Mouse (Mus musculus): ENCODE measurements around the gene 5031439G07Rik. TPM values are rescaled to one million over a fixed set of nuclear protein-coding genes. Genes with fewer than 3 reads are reported as not detected.
"Not testable (repeated sequence)": the region's sequence is repeated elsewhere in the genome, so short reads cannot be mapped to it uniquely, and the experiment has no call there.

Gene 5031439G07Rik
- 8.7 and 9.2 TPM in 2 replicates for polyA plus RNA-seq (2015; fragmentation: Nextera tagmentation; extraction: Ambion mirVana)

- peak; percentile 85 for ATAC-seq (ENCODE audit: insufficient number of reproducible peaks, insufficient read depth, low FRiP score, low TSS enrichment, low read depth)
- peak within 1 kb of the TSS; percentile 87 for H3K4me3 ChIP-seq
- H3K9me3 ChIP-seq, result no peaks in the 10 kb centered on the region
- peaks cover 27% of the 10 kb centered on the region for H3K4me1 ChIP-seq
- 0 out of 2 replicates have a peak, but pooled peaks cover 2% of the 10 kb centered on the region for H3K27me3 ChIP-seq
- peak within 1 kb of the TSS; percentile 93 for H3K4me2 ChIP-seq
- H3K27ac ChIP-seq, result peak within 1 kb of the TSS; percentile 33; the same call in 1 of the 2 replicates
- no peaks in the 10 kb centered on the region for H3K36me3 ChIP-seq
- under 1% methylated on average over 51 of the region's 59 CpGs for WGBS
- H3K9ac ChIP-seq, result peak within 1 kb of the TSS; percentile 90
These were observed at the start of gene 5031439G07Rik for GRCm38 (mm10) chr15:84987874-84988825. Gene 5031439G07Rik, minus strand, starts transcription at chr15:84988551.

GRCm38 (mm10) chr15:85037343-85037690 is 49.0 kb upstream of the 5031439G07Rik start:
- H3K4me1 ChIP-seq, result peaks cover 26% of the 10 kb centered on the region
- H3K27ac ChIP-seq, result no peak overlapping the region; the same call in 1 of the 2 replicates
- peak overlapping the region; percentile 74 for H3K4me3 ChIP-seq
- H3K9ac ChIP-seq, result peak overlapping the region; percentile 88
- H3K9me3 ChIP-seq, result no peaks in the 10 kb centered on the region
- no peaks in the 10 kb centered on the region for H3K36me3 ChIP-seq
- 5% methylated on average over 8 of the region's 8 CpGs for WGBS
- peak overlapping the region; percentile 90 for H3K4me2 ChIP-seq
- peaks cover 6% of the 10 kb centered on the region; the same call in 1 of the 2 replicates for H3K27me3 ChIP-seq
- ATAC-seq (ENCODE audit: insufficient number of reproducible peaks, insufficient read depth, low FRiP score, low TSS enrichment, low read depth), result no peak

GRCm38 (mm10) chr15:85036566-85037342 is 48.4 kb upstream of the 5031439G07Rik start:
- Histone ChIP-seq H3K9me3 (no peaks in the 10 kb centered on the region), H3K27me3 (peaks cover 6% of the 10 kb centered on the region; the same call in 1 of the 2 replicates), H3K36me3 (no peaks in the 10 kb centered on the region), H3K27ac (no peak overlapping the region; the same call in 1 of the 2 replicates), H3K4me2 (peak overlapping the region; percentile 90), H3K9ac (peak overlapping the region; percentile 88), H3K4me3 (peak overlapping the region; percentile 74), H3K4me1 (peaks cover 20% of the 10 kb centered on the region)
- WGBS, result under 1% methylated on average over 75 of the region's 75 CpGs
- ATAC-seq (ENCODE audit: insufficient number of reproducible peaks, insufficient read depth, low FRiP score, low TSS enrichment, low read depth), result peak; percentile 88

GRCm38 (mm10) chr15:85033916-85034315 is 45.6 kb upstream of the 5031439G07Rik start:
- WGBS, result 24% methylated on average over 7 of the region's 7 CpGs
- H3K27ac ChIP-seq; ATAC-seq (ENCODE audit: insufficient number of reproducible peaks, insufficient read depth, low FRiP score, low TSS enrichment, low read depth): not testable (repeated sequence)

GRCm38 (mm10) chr15:85031866-85032265 is 43.5 kb upstream of the 5031439G07Rik start:
- H3K4me2 ChIP-seq, result no peak overlapping the region
- no peak for ATAC-seq (ENCODE audit: insufficient number of reproducible peaks, insufficient read depth, low FRiP score, low TSS enrichment, low read depth)
- H3K36me3 ChIP-seq, result no peaks in the 10 kb centered on the region
- WGBS, result 77% methylated on average over 3 of the region's 3 CpGs
- no peaks in the 10 kb centered on the region for H3K9me3 ChIP-seq
- H3K4me3 ChIP-seq, result no peak overlapping the region
- H3K4me1 ChIP-seq, result peaks cover 3% of the 10 kb centered on the region; the same call in 1 of the 2 replicates
- H3K27ac ChIP-seq, result no peak overlapping the region
- H3K9ac ChIP-seq, result no peak overlapping the region
- peaks cover 9% of the 10 kb centered on the region; the same call in 1 of the 2 replicates for H3K27me3 ChIP-seq

More at GRCm38 (mm10) chr15:85033916-85034315, 45.6 kb upstream of the 5031439G07Rik start:
- H3K9ac ChIP-seq, H3K9me3 ChIP-seq, H3K4me3 ChIP-seq, H3K4me2 ChIP-seq, H3K36me3 ChIP-seq, H3K27me3 ChIP-seq: not testable (repeated sequence)
- H3K4me1 ChIP-seq, result peaks cover 15% of the 10 kb centered on the region

GRCm38 (mm10) chr15:85030643-85031042 is 42.3 kb upstream of the 5031439G07Rik start:
- H3K36me3 ChIP-seq; H3K27me3 ChIP-seq; H3K4me1 ChIP-seq; H3K9me3 ChIP-seq; H3K9ac ChIP-seq; H3K27ac ChIP-seq; H3K4me2 ChIP-seq; ATAC-seq (ENCODE audit: insufficient number of reproducible peaks, insufficient read depth, low FRiP score, low TSS enrichment, low read depth); H3K4me3 ChIP-seq: not testable (repeated sequence)
- WGBS, result 79% methylated on average over 1 of the region's 1 CpGs

- not testable (repeated sequence) for H3K4me1 ChIP-seq, H3K9me3 ChIP-seq
These were observed 40.3 kb upstream of the 5031439G07Rik start, which contains the start of gene Fam118a for GRCm38 (mm10) chr15:85028648-85029047. Gene Fam118a, plus strand, starts transcription at chr15:85028948.

GRCm38 (mm10) chr15:85027740-85028139 is 39.4 kb upstream of the 5031439G07Rik start:
- Histone ChIP-seq H3K9ac (no peak overlapping the region), H3K4me3 (no peak overlapping the region), H3K9me3 (no peaks in the 10 kb centered on the region), H3K27ac (no peak overlapping the region), H3K4me2 (no peak overlapping the region), H3K27me3 (0 out of 2 replicates have a peak, but pooled peaks cover 3% of the 10 kb centered on the region), H3K36me3 (no peaks in the 10 kb centered on the region), H3K4me1 (no peaks in the 10 kb centered on the region)
- no peak for ATAC-seq (ENCODE audit: insufficient number of reproducible peaks, insufficient read depth, low FRiP score, low TSS enrichment, low read depth)
- WGBS, result 48% methylated on average over 4 of the region's 4 CpGs

More at GRCm38 (mm10) chr15:85028648-85029047, 40.3 kb upstream of the 5031439G07Rik start, which contains the start of gene Fam118a:
- H3K36me3 ChIP-seq; H3K4me3 ChIP-seq; H3K27me3 ChIP-seq; H3K4me2 ChIP-seq; H3K9ac ChIP-seq; ATAC-seq (ENCODE audit: insufficient number of reproducible peaks, insufficient read depth, low FRiP score, low TSS enrichment, low read depth); H3K27ac ChIP-seq: not testable (repeated sequence)
- WGBS, result 45% methylated on average over 1 of the region's 1 CpGs

- 76% methylated on average over 4 of the region's 4 CpGs for WGBS
- no peak for ATAC-seq (ENCODE audit: insufficient number of reproducible peaks, insufficient read depth, low FRiP score, low TSS enrichment, low read depth)
These were observed 37.8 kb upstream of the 5031439G07Rik start for GRCm38 (mm10) chr15:85026197-85026596.

GRCm38 (mm10) chr15:85022211-85022610 is 33.9 kb upstream of the 5031439G07Rik start:
- no peaks in the 10 kb centered on the region for H3K36me3 ChIP-seq
- no peak overlapping the region for H3K27ac ChIP-seq
- no peaks in the 10 kb centered on the region for H3K9me3 ChIP-seq
- H3K27me3 ChIP-seq, result peaks cover 25% of the 10 kb centered on the region
- H3K4me3 ChIP-seq, result no peak overlapping the region
- no peak overlapping the region for H3K4me2 ChIP-seq
- H3K4me1 ChIP-seq, result peaks cover 2% of the 10 kb centered on the region; the same call in 1 of the 2 replicates
- no peak overlapping the region for H3K9ac ChIP-seq
- ATAC-seq (ENCODE audit: insufficient number of reproducible peaks, insufficient read depth, low FRiP score, low TSS enrichment, low read depth), result no peak
- WGBS, result 73% methylated on average over 4 of the region's 4 CpGs

More at GRCm38 (mm10) chr15:85026197-85026596, 37.8 kb upstream of the 5031439G07Rik start:
- no peaks in the 10 kb centered on the region for H3K9me3 ChIP-seq
- H3K4me3 ChIP-seq, result no peak overlapping the region
- no peaks in the 10 kb centered on the region for H3K36me3 ChIP-seq
- 0 out of 2 replicates have a peak, but pooled peaks cover 3% of the 10 kb centered on the region for H3K27me3 ChIP-seq
- no peaks in the 10 kb centered on the region for H3K4me1 ChIP-seq
- no peak overlapping the region for H3K4me2 ChIP-seq
- H3K9ac ChIP-seq, result no peak overlapping the region
- no peak overlapping the region for H3K27ac ChIP-seq

Data from embryonic facial prominence, embryonic 13.5 days (tissue).